Mouse (Mus musculus): ENCODE measurements around the gene Naglu. TPM values are rescaled to one million over a fixed set of nuclear protein-coding genes. Genes with fewer than 3 reads are reported as not detected.
"Not testable (repeated sequence)": the region's sequence is repeated elsewhere in the genome, so short reads cannot be mapped to it uniquely, and the experiment has no call there.

Naglu gene
- polyA plus RNA-seq, 1 experiment from 2014 or later = 11.5 TPM

DNA sequence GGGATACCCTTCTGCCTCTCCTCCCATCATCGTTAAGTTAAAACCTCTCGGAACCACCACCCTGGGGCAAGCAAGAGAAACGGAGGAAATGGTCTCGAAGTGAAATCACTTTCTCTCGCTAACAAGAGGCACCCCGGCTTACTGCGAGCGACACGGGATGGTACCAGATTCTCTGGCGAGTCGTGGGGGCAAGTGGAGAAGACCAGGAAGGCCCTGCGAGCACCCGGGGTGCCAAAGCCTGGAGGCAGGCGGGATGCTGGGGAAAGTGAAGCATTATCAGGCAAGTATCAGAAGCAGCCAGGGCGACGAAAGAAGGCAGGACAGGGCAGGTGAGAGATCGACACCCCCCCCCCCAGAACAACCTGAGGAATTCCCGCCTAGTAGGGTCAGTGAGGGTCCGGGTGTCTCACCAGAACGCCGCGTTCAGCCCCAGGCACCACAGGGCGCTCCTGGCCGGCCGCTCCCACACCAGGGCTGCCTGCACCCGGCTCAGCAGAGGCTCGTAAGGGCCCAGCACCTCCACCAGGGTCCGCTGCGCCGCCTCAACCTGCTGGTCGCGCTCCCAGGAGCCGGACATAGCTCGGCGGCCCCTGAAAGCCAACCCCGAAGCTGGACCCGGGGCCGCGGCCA, 49.4 kb downstream of the Naglu start:
- peak; percentile 69 for ATAC-seq (replicated peaks; ENCODE audit: extremely low read depth, insufficient read depth, low FRiP score)
- peak overlapping the region; percentile 90 for H3K27ac ChIP-seq (ENCODE audit: low read length)
- H3K27me3 ChIP-seq (ENCODE audit: control insufficient read depth, insufficient read depth, low read length) = no peaks in the 10 kb centered on the region
- H3K4me1 ChIP-seq (ENCODE audit: control insufficient read depth, insufficient read depth, low read length) = peaks cover 28% of the 10 kb centered on the region
- WGBS = under 1% methylated on average over 39 of the region's 39 CpGs
- H3K9ac ChIP-seq (ENCODE audit: low read length) = peak overlapping the region; percentile 96
- peak overlapping the region; percentile 76 for H3K4me2 ChIP-seq (ENCODE audit: low read depth, low read length)
- H3K4me3 ChIP-seq (ENCODE audit: low read length) = peak overlapping the region; percentile 99
- H3K9me3 ChIP-seq (replicated peaks; ENCODE audit: control insufficient read depth, low read length) = no peaks in the 10 kb centered on the region
- H3K36me3 ChIP-seq (ENCODE audit: control insufficient read depth, insufficient read depth) = peaks cover 12% of the 10 kb centered on the region

DNA sequence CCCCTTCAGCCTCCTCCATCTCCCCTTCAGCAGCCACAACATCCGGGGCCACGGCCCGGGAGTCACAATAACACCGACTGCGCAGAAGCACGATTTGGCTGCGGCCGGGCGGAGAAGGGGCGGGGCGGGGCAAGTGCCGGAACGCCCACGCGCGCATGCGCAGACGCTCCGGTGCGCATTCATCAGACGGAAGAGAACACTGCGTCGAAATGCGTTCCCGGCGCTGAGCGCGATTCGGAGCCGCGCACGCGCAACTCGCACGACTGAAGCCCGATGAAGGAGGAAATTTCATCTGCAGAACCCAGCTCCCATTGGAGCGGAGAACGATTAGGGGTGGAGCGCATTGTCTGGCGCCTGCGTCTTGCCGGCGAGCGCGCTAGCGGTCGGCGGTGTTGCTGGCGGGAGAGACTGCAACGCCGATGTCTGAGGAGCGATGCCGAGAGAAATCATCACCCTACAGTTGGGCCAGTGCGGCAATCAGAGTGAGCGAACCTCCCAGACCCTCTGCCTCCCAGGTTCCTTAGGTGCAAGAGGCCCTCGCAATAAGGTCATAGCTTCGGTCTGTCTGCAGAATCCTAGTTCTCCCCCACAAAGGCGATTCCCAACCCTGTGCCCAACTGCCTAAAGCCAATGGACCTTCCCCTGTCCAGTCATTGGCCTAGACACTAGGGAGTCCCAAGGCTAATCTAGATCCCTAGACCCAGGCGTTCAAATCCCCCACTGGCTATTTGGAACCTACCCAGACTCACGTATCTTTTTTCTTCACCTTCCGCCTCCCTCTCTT, 50.1 kb downstream of the Naglu start, which contains the start of the genes Retreg3 and Tubg1:
Retreg3 (minus strand) TSS at position 133 of the 784 bp plus-strand sequence.
Tubg1 (plus strand) TSS at position 178 of the 784 bp plus-strand sequence.
- peak within 1 kb of the TSS; percentile 91 for H3K27ac ChIP-seq (ENCODE audit: low read length)
- peaks cover 12% of the 10 kb centered on the region for H3K36me3 ChIP-seq (ENCODE audit: control insufficient read depth, insufficient read depth)
- H3K9me3 ChIP-seq (replicated peaks; ENCODE audit: control insufficient read depth, low read length) = no peaks in the 10 kb centered on the region
- ATAC-seq (replicated peaks; ENCODE audit: extremely low read depth, insufficient read depth, low FRiP score) = peak; percentile 97
- peaks cover 28% of the 10 kb centered on the region for H3K4me1 ChIP-seq (ENCODE audit: control insufficient read depth, insufficient read depth, low read length)
- H3K4me3 ChIP-seq (ENCODE audit: low read length) = peak within 1 kb of the TSS; percentile 99
- H3K9ac ChIP-seq (ENCODE audit: low read length) = peak within 1 kb of the TSS; percentile 96
- peak within 1 kb of the TSS; percentile 81 for H3K4me2 ChIP-seq (ENCODE audit: low read depth, low read length)
- WGBS = under 1% methylated on average over 61 of the region's 61 CpGs
- no peaks in the 10 kb centered on the region for H3K27me3 ChIP-seq (ENCODE audit: control insufficient read depth, insufficient read depth, low read length)

GRCm38 (mm10) chr11:101120545-101121188, 50.9 kb downstream of the Naglu start:
- H3K9me3 ChIP-seq (replicated peaks; ENCODE audit: control insufficient read depth, low read length) = no peaks in the 10 kb centered on the region
- 18% methylated on average over 19 of the region's 19 CpGs for WGBS

DNA sequence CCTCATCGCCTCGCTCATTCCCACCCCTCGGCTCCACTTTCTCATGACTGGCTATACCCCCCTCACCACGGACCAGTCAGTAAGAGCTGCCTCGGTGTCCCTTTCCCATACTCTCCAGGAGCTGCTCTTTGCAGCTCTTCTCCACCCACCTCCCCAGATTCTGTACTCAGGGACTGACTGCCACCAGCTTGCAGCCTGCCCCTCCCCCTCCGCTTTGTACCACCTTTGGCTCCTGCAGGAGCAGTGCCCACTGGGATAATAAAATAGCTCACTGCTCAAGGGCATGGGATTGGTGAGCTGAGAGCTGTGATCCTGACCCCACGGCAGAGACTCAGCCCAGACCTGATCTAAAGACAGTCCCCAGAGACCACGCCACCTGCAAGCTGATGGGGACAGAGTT, 54.7 kb downstream of the Naglu start:
- H3K4me3 ChIP-seq (ENCODE audit: low read length); H3K27ac ChIP-seq (ENCODE audit: low read length); ATAC-seq (replicated peaks; ENCODE audit: extremely low read depth, insufficient read depth, low FRiP score); H3K9me3 ChIP-seq (replicated peaks; ENCODE audit: control insufficient read depth, low read length); H3K27me3 ChIP-seq (ENCODE audit: control insufficient read depth, insufficient read depth, low read length); H3K9ac ChIP-seq (ENCODE audit: low read length); H3K4me2 ChIP-seq (ENCODE audit: low read depth, low read length): not testable (repeated sequence)
- Histone ChIP-seq H3K36me3 (ENCODE audit: control insufficient read depth, insufficient read depth) (peaks cover 25% of the 10 kb centered on the region), H3K4me1 (ENCODE audit: control insufficient read depth, insufficient read depth, low read length) (peaks cover 13% of the 10 kb centered on the region)
- 91% methylated on average over 8 of the region's 8 CpGs for WGBS

More at GRCm38 (mm10) chr11:101120545-101121188, 50.9 kb downstream of the Naglu start:
- H3K4me2 ChIP-seq (ENCODE audit: low read depth, low read length) = peak overlapping the region; percentile 81
- peak overlapping the region; percentile 75 for H3K9ac ChIP-seq (ENCODE audit: low read length)
- H3K27me3 ChIP-seq (ENCODE audit: control insufficient read depth, insufficient read depth, low read length) = no peaks in the 10 kb centered on the region
- peak overlapping the region; percentile 99 for H3K4me3 ChIP-seq (ENCODE audit: low read length)
- H3K36me3 ChIP-seq (ENCODE audit: control insufficient read depth, insufficient read depth) = peaks cover 15% of the 10 kb centered on the region
- H3K4me1 ChIP-seq (ENCODE audit: control insufficient read depth, insufficient read depth, low read length) = peaks cover 25% of the 10 kb centered on the region
- H3K27ac ChIP-seq (ENCODE audit: low read length) = peak overlapping the region; percentile 91
- ATAC-seq (replicated peaks; ENCODE audit: extremely low read depth, insufficient read depth, low FRiP score) = no peak

- not testable (repeated sequence) for ATAC-seq (replicated peaks; ENCODE audit: extremely low read depth, insufficient read depth, low FRiP score); H3K27ac ChIP-seq (ENCODE audit: low read length); H3K9ac ChIP-seq (ENCODE audit: low read length); H3K4me3 ChIP-seq (ENCODE audit: low read length); H3K9me3 ChIP-seq (replicated peaks; ENCODE audit: control insufficient read depth, low read length); H3K27me3 ChIP-seq (ENCODE audit: control insufficient read depth, insufficient read depth, low read length); H3K4me2 ChIP-seq (ENCODE audit: low read depth, low read length)
- Histone ChIP-seq H3K36me3 (ENCODE audit: control insufficient read depth, insufficient read depth) (peaks cover 25% of the 10 kb centered on the region), H3K4me1 (ENCODE audit: control insufficient read depth, insufficient read depth, low read length) (peaks cover 14% of the 10 kb centered on the region)
- WGBS = 99% methylated on average over 7 of the region's 9 CpGs
These were observed 55.2 kb downstream of the Naglu start for GRCm38 (mm10) chr11:101125008-101125407.

DNA sequence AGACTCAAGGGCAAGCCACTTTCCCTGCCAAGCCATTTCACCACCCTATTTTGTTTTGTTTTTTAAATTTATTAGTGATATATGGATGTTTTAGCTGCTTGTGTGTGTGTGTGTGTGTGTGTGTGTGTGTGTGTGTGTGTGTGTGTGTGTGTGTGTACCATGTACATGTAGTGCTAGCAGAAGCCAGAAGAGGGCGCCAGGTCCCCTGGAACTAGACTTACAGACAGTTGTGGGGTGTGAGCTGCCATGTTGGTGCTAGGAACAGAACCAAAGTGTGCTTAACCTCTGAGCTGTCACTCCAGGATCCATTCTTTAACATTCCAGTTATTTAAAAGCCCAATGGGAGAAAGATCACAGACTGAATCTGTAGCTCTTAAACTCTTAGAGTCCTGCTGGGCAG, 57.3 kb downstream of the Naglu start:
- Histone ChIP-seq H3K4me2 (ENCODE audit: low read depth, low read length) (no peak overlapping the region), H3K27ac (ENCODE audit: low read length) (no peak overlapping the region), H3K4me1 (ENCODE audit: control insufficient read depth, insufficient read depth, low read length) (peaks cover 13% of the 10 kb centered on the region), H3K27me3 (ENCODE audit: control insufficient read depth, insufficient read depth, low read length) (no peaks in the 10 kb centered on the region), H3K4me3 (ENCODE audit: low read length) (no peak overlapping the region), H3K9me3 (replicated peaks; ENCODE audit: control insufficient read depth, low read length) (peaks cover 2% of the 10 kb centered on the region; the same call in 1 of the 2 replicates), H3K36me3 (ENCODE audit: control insufficient read depth, insufficient read depth) (peaks cover 25% of the 10 kb centered on the region), H3K9ac (ENCODE audit: low read length) (no peak overlapping the region)
- 92% methylated on average over 1 of the region's 1 CpGs for WGBS
- ATAC-seq (replicated peaks; ENCODE audit: extremely low read depth, insufficient read depth, low FRiP score) = no peak

Small RNAs within 50 kb of the gene (microRNA-seq; reads per million reads assigned to microRNA genes)
- gene Mir6928 = 0.79 reads per million

Other genes starting within 250 kb of the Naglu start
- 31.3 and 36.5 TPM in 2 replicates for gene Stat5b, start 219.3 kb upstream of the Naglu start, polyA plus RNA-seq (2015; fragmentation: Nextera tagmentation; extraction: Ambion mirVana)
- gene Stat5a, start 210.7 kb upstream of the Naglu start, polyA plus RNA-seq (2015; fragmentation: Nextera tagmentation; extraction: Ambion mirVana) = 10.1 and 15.1 TPM in 2 replicates
- gene Stat3, start 130.5 kb upstream of the Naglu start, polyA plus RNA-seq (2015; fragmentation: Nextera tagmentation; extraction: Ambion mirVana) = 60.4 and 64.9 TPM in 2 replicates
- gene Cavin1, start 99.1 kb upstream of the Naglu start, polyA plus RNA-seq (2015; fragmentation: Nextera tagmentation; extraction: Ambion mirVana) = 428 and 460 TPM in 2 replicates
- 50.7 and 53.6 TPM in 2 replicates for gene Atp6v0a1, start 60.6 kb upstream of the Naglu start, polyA plus RNA-seq (2015; fragmentation: Nextera tagmentation; extraction: Ambion mirVana)
- 0.21 and 0.28 TPM in 2 replicates for gene Hsd17b1, start 8.4 kb downstream of the Naglu start, polyA plus RNA-seq (2015; fragmentation: Nextera tagmentation; extraction: Ambion mirVana)
- 29.9 and 30.0 TPM in 2 replicates for gene Coasy, start 12.6 kb downstream of the Naglu start, polyA plus RNA-seq (2015; fragmentation: Nextera tagmentation; extraction: Ambion mirVana)
- gene Mlx, start 17.3 kb downstream of the Naglu start, polyA plus RNA-seq (2015; fragmentation: Nextera tagmentation; extraction: Ambion mirVana) = 38.6 and 41.7 TPM in 2 replicates
- gene Psmc3ip, start 25.4 kb downstream of the Naglu start, polyA plus RNA-seq (2015; fragmentation: Nextera tagmentation; extraction: Ambion mirVana) = 22.6 and 25.7 TPM in 2 replicates
- 14.5 and 14.9 TPM in 2 replicates for gene Retreg3, start 49.9 kb downstream of the Naglu start, polyA plus RNA-seq (2015; fragmentation: Nextera tagmentation; extraction: Ambion mirVana)
- 70.9 and 72.6 TPM in 2 replicates for gene Tubg1, start 49.9 kb downstream of the Naglu start, polyA plus RNA-seq (2015; fragmentation: Nextera tagmentation; extraction: Ambion mirVana)
- gene Tubg2, start 85.9 kb downstream of the Naglu start, polyA plus RNA-seq (2015; fragmentation: Nextera tagmentation; extraction: Ambion mirVana) = 3.0 and 3.3 TPM in 2 replicates
- 0.89 and 1.0 TPM in 2 replicates for gene Cntnap1, start 100.5 kb downstream of the Naglu start, polyA plus RNA-seq (2015; fragmentation: Nextera tagmentation; extraction: Ambion mirVana)
- gene Plekhh3, start 101.3 kb downstream of the Naglu start, polyA plus RNA-seq (2015; fragmentation: Nextera tagmentation; extraction: Ambion mirVana) = 8.7 and 11.5 TPM in 2 replicates
- 0.16 and 0.60 TPM in 2 replicates for gene Ccr10, start 105.4 kb downstream of the Naglu start, polyA plus RNA-seq (2015; fragmentation: Nextera tagmentation; extraction: Ambion mirVana)
- 14.7 and 17.1 TPM in 2 replicates for gene Ezh1, start 156.5 kb downstream of the Naglu start, polyA plus RNA-seq (2015; fragmentation: Nextera tagmentation; extraction: Ambion mirVana)
- gene Ramp2, start 176.0 kb downstream of the Naglu start, polyA plus RNA-seq (2015; fragmentation: Nextera tagmentation; extraction: Ambion mirVana) = 203 and 204 TPM in 2 replicates
- 105 and 107 TPM in 2 replicates for gene Vps25, start 183.7 kb downstream of the Naglu start, polyA plus RNA-seq (2015; fragmentation: Nextera tagmentation; extraction: Ambion mirVana)
- 6.8 and 7.3 TPM in 2 replicates for gene Wnk4, start 190.6 kb downstream of the Naglu start, polyA plus RNA-seq (2015; fragmentation: Nextera tagmentation; extraction: Ambion mirVana)
- gene Cntd1, start 209.0 kb downstream of the Naglu start, polyA plus RNA-seq (2015; fragmentation: Nextera tagmentation; extraction: Ambion mirVana) = 0.87 and 0.91 TPM in 2 replicates
- gene Coa3, start 209.1 kb downstream of the Naglu start, polyA plus RNA-seq (2015; fragmentation: Nextera tagmentation; extraction: Ambion mirVana) = 166 and 175 TPM in 2 replicates
- gene Becn1, start 232.3 kb downstream of the Naglu start, polyA plus RNA-seq (2015; fragmentation: Nextera tagmentation; extraction: Ambion mirVana) = 135 TPM in 2 replicates
- gene Psme3, start 246.2 kb downstream of the Naglu start, polyA plus RNA-seq (2015; fragmentation: Nextera tagmentation; extraction: Ambion mirVana) = 94.1 and 103 TPM in 2 replicates